Mouse (Mus musculus): ENCODE measurements at regions not wholly inside any gene's neighbourhood (a gene's known extent, or its start where the extent isn't known, plus 50 kb on each side); places are given as distances from the start of the nearest gene placed in this dataset.

DNA sequence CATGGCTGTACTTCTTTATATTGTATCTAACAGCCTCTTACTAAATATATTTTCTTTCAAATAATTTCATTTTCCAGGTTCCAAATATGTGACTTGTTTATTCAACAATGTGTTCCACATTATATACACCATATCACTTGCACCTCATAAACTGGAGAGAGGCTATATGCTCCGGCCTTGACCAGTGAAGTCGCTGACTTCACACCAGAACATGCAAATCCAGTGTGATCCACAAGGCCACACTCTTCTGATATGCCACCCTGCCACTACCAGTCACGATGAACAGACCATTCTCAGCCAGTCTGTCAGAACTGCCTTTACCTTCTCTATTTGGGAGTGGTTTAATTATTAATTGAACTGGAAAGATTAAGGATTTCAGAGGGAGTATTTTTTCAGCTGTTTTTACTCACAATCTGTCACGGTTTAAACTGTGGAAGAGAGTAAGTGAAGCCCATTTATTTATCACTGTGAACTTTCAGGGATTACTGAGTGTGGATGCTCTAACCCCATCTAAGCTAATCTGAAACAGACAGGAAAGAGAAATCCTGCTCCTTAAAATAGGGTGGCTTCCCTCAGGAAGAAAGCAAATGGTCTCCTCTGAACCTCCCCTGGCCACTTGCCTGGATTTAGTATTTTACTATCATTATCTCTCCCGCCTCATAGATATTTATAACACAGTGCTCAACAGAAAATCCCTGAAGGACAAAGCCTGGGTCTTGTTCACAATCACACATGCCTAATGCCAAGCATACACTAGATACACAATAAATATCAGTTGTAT is 1065.3 kb downstream of the A830018L16Rik start:
- H3K36me3 ChIP-seq: no peaks in the 10 kb centered on the region
- H3K27ac ChIP-seq: no peak overlapping the region
- 0 out of 2 replicates have a peak, but pooled peaks cover 7% of the 10 kb centered on the region for H3K4me1 ChIP-seq
- no peak overlapping the region for H3K4me2 ChIP-seq (replicated peaks)
- no peak overlapping the region for H3K4me3 ChIP-seq
- 31% methylated on average over 5 of the region's 5 CpGs for WGBS
- H3K9ac ChIP-seq: no peak overlapping the region
- ATAC-seq (ENCODE audit: low FRiP score, low read depth): no peak
- H3K27me3 ChIP-seq: no peaks in the 10 kb centered on the region
- no peaks in the 10 kb centered on the region for H3K9me3 ChIP-seq

DNA sequence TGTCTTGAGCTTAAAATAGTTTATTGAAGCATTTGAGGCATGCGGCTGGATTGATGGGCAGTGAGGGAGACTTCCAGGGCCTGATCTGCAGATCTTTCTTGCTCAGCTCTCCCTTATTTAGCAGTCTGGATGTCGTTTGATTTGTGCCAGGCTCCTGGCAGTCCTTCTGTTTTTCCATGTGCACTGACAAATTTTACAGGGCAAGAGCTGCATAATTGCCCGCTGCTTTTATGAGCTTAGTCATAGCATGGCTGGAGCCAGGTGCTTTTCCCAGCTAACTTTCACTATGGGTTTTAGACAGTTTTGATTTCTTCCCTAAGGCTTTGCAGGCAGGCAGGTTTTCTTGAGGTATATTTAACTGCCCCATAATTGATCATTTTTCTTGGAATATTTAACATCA is 1086.5 kb downstream of the A830018L16Rik start:
- peak overlapping the region; percentile 65; the same call in 1 of the 2 replicates for H3K27ac ChIP-seq
- no peaks in the 10 kb centered on the region for H3K27me3 ChIP-seq
- ATAC-seq (ENCODE audit: low FRiP score, low read depth): peak; percentile 82
- no peak overlapping the region for H3K4me2 ChIP-seq (replicated peaks)
- no peak overlapping the region for H3K4me3 ChIP-seq
- peaks cover 24% of the 10 kb centered on the region for H3K4me1 ChIP-seq
- H3K36me3 ChIP-seq: no peaks in the 10 kb centered on the region
- H3K9me3 ChIP-seq: no peaks in the 10 kb centered on the region
- WGBS: 10% methylated on average over 3 of the region's 3 CpGs
- no peak overlapping the region for H3K9ac ChIP-seq

DNA sequence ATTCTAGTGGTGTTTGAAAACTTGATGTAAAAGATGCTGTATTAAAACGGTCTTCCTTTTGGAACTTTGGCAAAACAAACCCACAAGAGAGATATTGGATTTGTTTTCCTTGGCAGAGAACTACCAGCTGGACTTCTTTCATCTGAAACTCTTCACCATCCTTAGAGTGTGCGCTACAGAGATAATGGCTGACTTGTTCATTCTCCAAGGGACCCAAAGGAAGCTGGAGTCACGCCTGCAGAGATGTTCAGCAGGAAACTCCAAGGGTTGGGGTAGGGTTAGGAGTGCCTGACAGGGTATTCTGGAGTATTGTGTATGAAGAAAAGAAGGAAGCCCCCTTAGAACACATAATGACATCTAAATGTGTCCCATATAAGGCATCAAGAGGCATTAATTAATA is 1094.1 kb downstream of the A830018L16Rik start:
- Histone ChIP-seq H3K27me3 (no peaks in the 10 kb centered on the region), H3K4me2 (replicated peaks) (no peak overlapping the region), H3K27ac (no peak overlapping the region), H3K4me3 (no peak overlapping the region), H3K36me3 (no peaks in the 10 kb centered on the region), H3K9ac (no peak overlapping the region), H3K9me3 (no peaks in the 10 kb centered on the region; the same call in 1 of the 2 replicates), H3K4me1 (peaks cover 30% of the 10 kb centered on the region)
- no peak for ATAC-seq (ENCODE audit: low FRiP score, low read depth)
- WGBS: 65% methylated on average over 3 of the region's 3 CpGs

DNA sequence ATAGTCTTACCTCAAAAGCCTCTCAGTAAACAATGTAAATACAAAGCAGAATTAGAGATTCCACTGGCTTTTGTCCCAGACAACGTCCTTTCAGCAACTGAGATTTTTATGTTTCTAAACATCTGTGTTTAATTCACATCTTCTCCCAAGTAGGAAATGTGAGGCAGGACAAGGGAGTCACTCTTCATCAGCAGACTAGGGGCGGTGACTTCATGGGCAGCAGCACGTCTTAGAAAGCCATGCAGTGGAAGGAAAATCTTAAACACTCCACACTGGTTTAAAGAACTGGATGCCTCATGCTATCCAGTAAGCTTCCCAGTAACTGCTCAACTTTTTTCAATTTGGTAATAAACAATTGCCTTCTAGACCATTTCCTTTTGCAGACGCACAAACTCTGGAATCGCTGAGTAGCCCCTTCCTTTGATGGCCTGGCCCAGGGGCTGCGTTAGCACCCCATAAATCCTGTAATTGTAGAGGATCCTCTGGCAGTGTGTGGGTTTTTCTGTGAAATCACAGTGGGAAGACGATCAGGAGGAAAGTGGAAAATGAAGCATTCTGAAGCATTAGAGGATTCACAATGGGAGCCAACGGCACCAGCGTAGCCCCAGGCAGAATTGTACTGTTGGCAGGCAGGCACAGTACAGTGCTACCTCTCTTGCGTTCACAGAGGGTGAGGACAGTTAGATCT is 1096.4 kb downstream of the A830018L16Rik start:
- peak overlapping the region; percentile 48 for H3K4me2 ChIP-seq (replicated peaks)
- H3K4me1 ChIP-seq: peaks cover 30% of the 10 kb centered on the region
- no peaks in the 10 kb centered on the region for H3K27me3 ChIP-seq
- no peak overlapping the region for H3K4me3 ChIP-seq
- no peak overlapping the region for H3K9ac ChIP-seq
- H3K27ac ChIP-seq: peak overlapping the region; percentile 64
- H3K9me3 ChIP-seq: no peaks in the 10 kb centered on the region; the same call in 1 of the 2 replicates
- 15% methylated on average over 10 of the region's 10 CpGs for WGBS
- peak; percentile 90 for ATAC-seq (ENCODE audit: low FRiP score, low read depth)
- no peaks in the 10 kb centered on the region for H3K36me3 ChIP-seq

DNA sequence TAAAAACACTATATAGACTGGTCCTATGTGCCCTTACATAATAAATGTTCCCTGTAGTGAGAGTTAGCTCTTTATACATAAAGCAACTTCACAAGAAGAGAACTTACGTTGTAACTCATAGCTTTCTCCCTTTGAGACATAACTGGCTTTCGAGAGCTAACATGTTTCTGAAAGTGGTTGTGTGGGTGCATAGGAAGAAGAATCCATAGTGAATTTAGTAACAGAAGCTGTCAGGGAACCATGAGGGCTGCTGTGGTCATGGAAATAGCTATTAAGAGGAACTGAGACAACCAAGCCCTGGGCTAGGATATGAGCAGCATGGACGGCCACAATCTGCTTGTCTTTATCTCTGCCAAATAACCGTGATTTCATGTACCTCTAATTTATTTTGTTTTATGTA is 1105.7 kb downstream of the A830018L16Rik start:
- Histone ChIP-seq H3K4me2 (replicated peaks) (no peak overlapping the region), H3K36me3 (no peaks in the 10 kb centered on the region), H3K4me1 (peaks cover 8% of the 10 kb centered on the region), H3K27ac (no peak overlapping the region), H3K9ac (no peak overlapping the region), H3K9me3 (no peaks in the 10 kb centered on the region), H3K4me3 (no peak overlapping the region), H3K27me3 (no peaks in the 10 kb centered on the region)
- no peak for ATAC-seq (ENCODE audit: low FRiP score, low read depth)
- WGBS: 71% methylated on average over 4 of the region's 4 CpGs

DNA sequence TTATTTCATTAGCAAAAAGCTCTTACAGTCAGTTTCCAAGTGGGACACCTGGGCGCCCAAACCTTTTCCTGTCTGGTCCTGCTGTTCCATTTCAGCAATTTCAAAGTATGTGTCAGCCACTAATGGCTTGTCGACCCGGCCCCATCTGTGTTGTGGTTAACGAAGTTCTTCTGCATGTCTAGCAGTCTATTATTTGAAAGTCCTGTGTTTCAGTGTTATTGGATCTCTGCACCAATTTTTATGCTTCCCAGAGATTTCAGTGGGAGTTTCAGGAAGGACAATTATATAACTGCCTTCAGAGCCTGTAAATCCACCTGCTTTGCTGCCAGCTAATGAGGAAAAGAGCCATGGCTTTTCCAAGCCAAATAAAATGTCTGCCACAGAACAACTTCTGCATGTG is 1142.0 kb downstream of the A830018L16Rik start:
- WGBS: 28% methylated on average over 4 of the region's 4 CpGs
- no peak overlapping the region for H3K27ac ChIP-seq
- H3K36me3 ChIP-seq: no peaks in the 10 kb centered on the region
- H3K9ac ChIP-seq: no peak overlapping the region
- no peak overlapping the region for H3K4me2 ChIP-seq (replicated peaks)
- H3K4me3 ChIP-seq: no peak overlapping the region
- no peaks in the 10 kb centered on the region for H3K27me3 ChIP-seq
- no peak for ATAC-seq (ENCODE audit: low FRiP score, low read depth)
- H3K4me1 ChIP-seq: no peaks in the 10 kb centered on the region; the same call in 1 of the 2 replicates
- no peaks in the 10 kb centered on the region for H3K9me3 ChIP-seq

DNA sequence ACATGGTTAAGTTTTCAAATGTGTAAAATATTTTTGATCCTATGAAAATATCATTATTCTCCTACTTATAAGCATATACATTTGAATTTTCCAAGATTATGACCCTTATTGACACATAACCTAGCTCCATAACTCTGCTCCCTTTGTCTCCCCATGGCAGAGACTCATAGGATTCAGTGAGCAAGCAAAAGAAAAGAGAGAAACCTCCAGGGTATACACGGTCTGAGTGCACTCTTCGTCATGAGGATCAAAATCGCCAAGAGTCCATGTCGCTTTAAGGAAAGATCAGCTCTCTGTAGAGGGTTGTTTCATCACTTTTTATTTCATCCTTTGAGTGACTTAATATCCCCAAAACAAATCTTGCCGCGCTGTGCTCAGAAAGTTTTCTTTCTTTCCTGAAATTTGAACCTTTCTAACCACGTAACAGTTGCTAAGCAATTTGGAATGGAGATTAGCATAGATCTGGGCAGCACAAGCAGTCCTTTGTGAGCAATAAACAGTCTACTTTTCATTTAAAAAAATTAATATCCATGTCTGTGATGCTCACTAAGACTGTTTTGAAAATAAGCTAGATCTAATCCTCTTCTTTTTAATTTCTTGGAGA is 1158.0 kb downstream of the A830018L16Rik start:
- H3K27ac ChIP-seq: no peak overlapping the region
- H3K4me1 ChIP-seq: peaks cover 5% of the 10 kb centered on the region
- H3K9me3 ChIP-seq: peaks cover 4% of the 10 kb centered on the region; the same call in 1 of the 2 replicates
- H3K9ac ChIP-seq: no peak overlapping the region
- ATAC-seq (ENCODE audit: low FRiP score, low read depth): peak; percentile 56
- WGBS: 45% methylated on average over 7 of the region's 7 CpGs
- no peak overlapping the region for H3K4me3 ChIP-seq
- peak overlapping the region; percentile 16; the same call in 1 of the 2 replicates for H3K4me2 ChIP-seq (replicated peaks)
- H3K27me3 ChIP-seq: no peaks in the 10 kb centered on the region
- H3K36me3 ChIP-seq: no peaks in the 10 kb centered on the region

DNA sequence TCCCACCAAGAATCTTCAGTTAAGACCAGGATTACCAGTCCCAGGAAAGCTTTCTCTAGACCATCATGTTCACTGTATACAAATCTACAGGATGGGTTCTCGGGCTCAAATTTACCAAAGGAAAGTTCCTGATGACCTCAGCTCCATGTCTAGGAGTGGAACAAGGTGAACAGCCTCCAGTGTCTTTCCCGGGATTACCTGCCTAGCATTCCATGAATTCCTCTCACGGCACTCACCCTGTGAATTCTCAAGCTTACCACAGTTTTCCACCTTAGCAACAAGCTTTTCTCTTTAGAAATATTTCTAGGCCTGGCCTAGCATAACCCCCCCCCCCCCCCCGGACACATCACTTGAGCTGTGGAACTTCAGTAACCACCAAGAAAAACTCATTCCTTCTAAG is 1158.9 kb downstream of the A830018L16Rik start:
- Histone ChIP-seq H3K9me3 (peaks cover 4% of the 10 kb centered on the region; the same call in 1 of the 2 replicates), H3K4me2 (replicated peaks) (no peak overlapping the region), H3K27ac (no peak overlapping the region), H3K4me1 (peaks cover 11% of the 10 kb centered on the region), H3K9ac (no peak overlapping the region), H3K4me3 (no peak overlapping the region), H3K27me3 (no peaks in the 10 kb centered on the region), H3K36me3 (no peaks in the 10 kb centered on the region)
- 52% methylated on average over 4 of the region's 4 CpGs for WGBS
- ATAC-seq (ENCODE audit: low FRiP score, low read depth): no peak

DNA sequence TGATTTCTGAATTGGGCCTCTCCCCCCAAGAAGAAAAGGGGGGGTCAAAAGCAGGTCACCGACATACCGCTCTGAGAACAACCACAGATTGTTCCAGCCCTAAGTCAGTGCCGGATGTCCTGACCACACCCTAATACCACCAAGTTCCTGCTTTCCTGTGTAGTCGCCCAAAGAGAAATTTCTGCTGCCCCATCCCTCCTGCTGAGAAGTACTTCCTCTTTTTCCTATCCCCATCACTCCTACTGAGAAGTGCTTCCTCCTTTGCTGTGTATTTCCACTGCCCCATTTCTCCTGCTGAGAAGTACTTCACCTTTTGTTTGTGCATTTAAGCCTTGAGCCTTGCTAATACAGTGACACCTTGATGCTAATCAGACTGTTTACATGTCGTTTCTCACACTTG is 1160.4 kb downstream of the A830018L16Rik start:
- H3K36me3 ChIP-seq: no peaks in the 10 kb centered on the region
- no peak overlapping the region for H3K4me3 ChIP-seq
- no peak overlapping the region for H3K27ac ChIP-seq
- peaks cover 11% of the 10 kb centered on the region for H3K4me1 ChIP-seq
- H3K4me2 ChIP-seq (replicated peaks): no peak overlapping the region
- H3K27me3 ChIP-seq: no peaks in the 10 kb centered on the region
- ATAC-seq (ENCODE audit: low FRiP score, low read depth): no peak
- H3K9ac ChIP-seq: no peak overlapping the region
- WGBS: 80% methylated on average over 5 of the region's 5 CpGs
- peaks cover 4% of the 10 kb centered on the region; the same call in 1 of the 2 replicates for H3K9me3 ChIP-seq

DNA sequence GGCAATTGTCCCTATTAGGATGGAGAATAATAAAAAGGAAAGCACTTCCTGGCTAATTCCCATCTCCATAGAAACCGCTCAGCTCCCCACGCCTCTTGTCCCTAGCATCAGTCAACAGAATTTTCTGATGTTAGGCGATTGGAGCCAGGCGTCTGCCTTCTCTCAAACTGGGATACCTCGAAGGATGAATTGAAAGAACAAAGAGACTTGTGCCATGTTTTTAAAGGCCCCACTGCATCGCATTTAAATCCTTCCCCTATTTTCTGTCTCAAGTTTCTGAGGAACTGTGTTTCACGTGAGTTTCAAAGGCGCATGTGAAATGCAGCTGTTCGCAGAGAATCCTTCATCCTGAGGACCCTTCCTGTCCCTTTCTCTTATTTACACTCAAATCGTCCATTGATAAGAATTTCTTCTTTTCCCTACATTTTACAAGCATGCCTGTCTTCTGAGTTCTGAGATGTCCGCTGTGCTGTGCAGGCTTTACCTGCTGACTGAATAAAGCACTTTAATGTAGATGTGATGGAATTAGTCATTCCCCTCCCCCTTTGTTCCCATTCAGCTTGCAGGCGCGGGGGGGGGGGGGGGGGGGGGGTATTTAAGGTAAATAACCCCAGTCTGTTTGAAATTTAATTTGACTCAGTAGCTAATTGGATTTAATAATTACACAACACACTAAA is 1163.3 kb downstream of the A830018L16Rik start:
- Histone ChIP-seq H3K36me3 (no peaks in the 10 kb centered on the region), H3K27me3 (no peaks in the 10 kb centered on the region), H3K4me1 (peaks cover 11% of the 10 kb centered on the region), H3K9ac (no peak overlapping the region), H3K4me3 (no peak overlapping the region), H3K27ac (no peak overlapping the region), H3K4me2 (replicated peaks) (peak overlapping the region; percentile 41), H3K9me3 (peaks cover 4% of the 10 kb centered on the region; the same call in 1 of the 2 replicates)
- ATAC-seq (ENCODE audit: low FRiP score, low read depth): no peak
- WGBS: 8% methylated on average over 13 of the region's 13 CpGs

DNA sequence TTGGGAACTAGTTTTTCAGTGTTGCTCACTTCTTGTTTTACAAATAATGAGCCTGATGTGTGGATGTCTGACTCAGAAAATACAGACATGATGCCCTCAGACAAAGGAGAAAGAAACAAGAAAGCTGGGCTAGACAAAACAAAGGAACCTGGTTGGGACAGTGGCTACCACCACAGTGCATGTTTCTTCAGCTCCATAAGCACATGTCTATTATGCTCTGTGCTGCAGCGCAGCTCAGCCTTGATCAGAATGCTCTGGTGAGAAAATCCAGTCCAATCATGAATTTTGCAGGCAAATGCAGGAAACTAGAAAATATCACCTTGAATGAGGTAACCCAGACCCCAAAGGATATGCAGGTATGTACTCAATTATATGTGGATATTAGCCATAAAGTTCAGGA is 1164.1 kb downstream of the A830018L16Rik start:
- ATAC-seq (ENCODE audit: low FRiP score, low read depth): no peak; the same call in 1 of the 2 replicates
- Histone ChIP-seq H3K4me1 (peaks cover 8% of the 10 kb centered on the region), H3K9me3 (peaks cover 4% of the 10 kb centered on the region; the same call in 1 of the 2 replicates), H3K27ac (no peak overlapping the region), H3K9ac (no peak overlapping the region), H3K36me3 (no peaks in the 10 kb centered on the region), H3K4me3 (no peak overlapping the region), H3K4me2 (replicated peaks) (no peak overlapping the region), H3K27me3 (no peaks in the 10 kb centered on the region)
- 69% methylated on average over 1 of the region's 1 CpGs for WGBS

DNA sequence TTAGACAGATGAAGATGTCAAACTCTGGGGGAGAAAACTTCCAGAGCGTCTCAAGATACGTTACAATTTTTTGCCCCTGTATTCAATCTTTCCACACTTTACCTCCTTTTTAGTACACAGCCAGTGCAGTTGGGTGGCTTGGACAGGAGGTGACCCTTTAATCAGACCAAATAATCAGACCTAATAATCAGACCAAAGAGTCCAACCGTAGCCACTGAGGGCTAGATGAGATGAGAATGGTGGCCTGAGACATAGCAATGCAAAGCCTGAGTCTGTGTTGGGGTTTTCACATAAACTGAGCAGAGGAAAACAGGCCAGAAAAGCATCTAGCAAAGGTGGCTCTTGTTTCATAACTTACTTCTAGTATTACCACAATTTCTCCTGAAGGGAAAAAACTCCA is 1169.1 kb downstream of the A830018L16Rik start:
- Histone ChIP-seq H3K4me2 (replicated peaks) (no peak overlapping the region), H3K36me3 (no peaks in the 10 kb centered on the region), H3K4me3 (no peak overlapping the region), H3K9me3 (no peaks in the 10 kb centered on the region), H3K27ac (no peak overlapping the region), H3K4me1 (no peaks in the 10 kb centered on the region), H3K9ac (no peak overlapping the region), H3K27me3 (no peaks in the 10 kb centered on the region)
- WGBS: 69% methylated on average over 3 of the region's 3 CpGs
- ATAC-seq (ENCODE audit: low FRiP score, low read depth): no peak

Data from limb, embryonic 13.5 days (tissue).